Mouse (Mus musculus) testis, adult 2 months (tissue): ENCODE measurements around the gene Glce. TPM values are rescaled to one million over a fixed set of nuclear protein-coding genes. Genes with fewer than 3 reads are reported as not detected.

Experiments
- H3K27ac ChIP-seq: fragments of 200-500 bp; 2 replicates; pipeline ENCODE4 v1.5.1; 2012; ENCODE audit warnings: low read depth, low read length; ENCODE audit not compliant: control insufficient read depth, insufficient read depth
- H3K27me3 ChIP-seq: fragments of 200-500 bp; 2 replicates; pipeline ENCODE4 v1.6.1; 2012; ENCODE audit warnings: mild to moderate bottlenecking, low read length, moderate library complexity; ENCODE audit not compliant: control insufficient read depth, insufficient read depth
- H3K36me3 ChIP-seq: fragments of 200-500 bp; 2 replicates; pipeline ENCODE4 v1.6.1; 2012; ENCODE audit warnings: mild to moderate bottlenecking, low read length; ENCODE audit not compliant: control insufficient read depth, insufficient read depth
- H3K4me1 ChIP-seq: fragments of 200-500 bp; 2 replicates; pipeline ENCODE4 v1.6.1; 2012; ENCODE audit warnings: low read length; ENCODE audit not compliant: control insufficient read depth, insufficient read depth
- H3K4me3 ChIP-seq: fragments of 200-500 bp; 2 replicates; pipeline ENCODE4 v1.5.1; 2012; ENCODE audit warnings: low read depth, mild to moderate bottlenecking, low read length, moderate library complexity, mixed read lengths; ENCODE audit not compliant: control insufficient read depth
- CTCF ChIP-seq: fragments of 200-500 bp; IDR thresholded peaks from 2 replicates; pipeline ENCODE4 v1.5.1; 2012; ENCODE audit warnings: low read depth, mild to moderate bottlenecking, inconsistent platforms, low read length, moderate library complexity; ENCODE audit not compliant: control insufficient read depth, insufficient read depth, insufficient replicate concordance
- POLR2A ChIP-seq: fragments of 200-500 bp; IDR thresholded peaks from 2 replicates; pipeline ENCODE4 v1.6.1; 2012; ENCODE audit warnings: low read depth, mild to moderate bottlenecking, inconsistent platforms, low read length, moderate library complexity; ENCODE audit not compliant: control insufficient read depth
- polyA plus RNA-seq: library from polyadenylated mRNA; depleted of rRNA; stranded (reverse); fragments of >200 nt; gene quantifications from 2 replicates; pipeline ENCODE4 v1.2.3, GENCODE M21; 2012

The Glce gene
- polyA plus RNA-seq, 1 experiment = 3.3 TPM

DNA sequence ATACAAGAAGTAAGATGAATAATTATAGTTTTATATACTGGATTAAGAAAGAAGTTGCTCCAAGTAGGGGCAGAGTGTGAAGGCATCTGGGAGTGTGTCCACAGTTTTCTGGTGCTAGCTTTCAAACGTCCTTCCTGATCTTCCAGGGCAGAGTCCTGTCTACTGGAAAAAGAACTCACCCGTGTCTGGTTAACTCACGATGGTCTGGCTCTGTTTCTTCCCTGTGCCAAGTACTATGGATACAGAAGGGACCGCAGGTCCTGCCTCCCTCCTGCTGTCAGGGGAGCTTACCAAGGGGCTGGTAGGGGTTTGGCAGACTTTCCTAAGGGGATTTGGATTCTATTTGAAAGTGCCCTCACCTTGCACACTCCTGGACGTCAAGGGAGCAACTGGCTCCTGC is 97.4 kb downstream of the Glce start:
- H3K36me3 ChIP-seq = no peaks in the 10 kb centered on the region
- H3K27me3 ChIP-seq = no peaks in the 10 kb centered on the region
- H3K4me1 ChIP-seq = peaks cover 3% of the 10 kb centered on the region
- no peak overlapping the region for H3K4me3 ChIP-seq
- TF ChIP-seq CTCF (no peak), POLR2A (no peak)
- H3K27ac ChIP-seq = no peak overlapping the region

DNA sequence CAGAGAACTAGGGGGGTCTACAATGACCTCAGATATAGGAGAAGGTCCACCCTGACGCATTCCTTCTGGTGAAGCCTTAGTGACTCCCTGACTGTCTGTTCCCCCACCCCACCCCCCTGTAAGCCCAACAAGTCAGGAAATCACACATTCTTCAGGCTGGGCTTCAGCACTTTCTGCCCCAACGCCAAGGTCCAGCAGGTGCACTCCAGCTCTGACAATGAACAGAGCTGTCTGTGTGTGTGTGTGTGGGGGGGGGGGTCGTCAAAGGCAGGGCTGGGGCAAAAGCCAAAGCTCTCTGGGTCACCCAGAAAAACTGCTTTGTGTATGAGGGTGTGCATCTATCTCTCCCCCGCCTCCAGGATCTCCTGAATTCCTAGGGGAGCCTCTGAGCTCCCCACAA is 98.6 kb downstream of the Glce start:
- TF ChIP-seq CTCF = no peak
- Histone ChIP-seq H3K36me3 (no peaks in the 10 kb centered on the region), H3K4me3 (no peak overlapping the region), H3K4me1 (peaks cover 3% of the 10 kb centered on the region), H3K27ac (no peak overlapping the region), H3K27me3 (no peaks in the 10 kb centered on the region)

DNA sequence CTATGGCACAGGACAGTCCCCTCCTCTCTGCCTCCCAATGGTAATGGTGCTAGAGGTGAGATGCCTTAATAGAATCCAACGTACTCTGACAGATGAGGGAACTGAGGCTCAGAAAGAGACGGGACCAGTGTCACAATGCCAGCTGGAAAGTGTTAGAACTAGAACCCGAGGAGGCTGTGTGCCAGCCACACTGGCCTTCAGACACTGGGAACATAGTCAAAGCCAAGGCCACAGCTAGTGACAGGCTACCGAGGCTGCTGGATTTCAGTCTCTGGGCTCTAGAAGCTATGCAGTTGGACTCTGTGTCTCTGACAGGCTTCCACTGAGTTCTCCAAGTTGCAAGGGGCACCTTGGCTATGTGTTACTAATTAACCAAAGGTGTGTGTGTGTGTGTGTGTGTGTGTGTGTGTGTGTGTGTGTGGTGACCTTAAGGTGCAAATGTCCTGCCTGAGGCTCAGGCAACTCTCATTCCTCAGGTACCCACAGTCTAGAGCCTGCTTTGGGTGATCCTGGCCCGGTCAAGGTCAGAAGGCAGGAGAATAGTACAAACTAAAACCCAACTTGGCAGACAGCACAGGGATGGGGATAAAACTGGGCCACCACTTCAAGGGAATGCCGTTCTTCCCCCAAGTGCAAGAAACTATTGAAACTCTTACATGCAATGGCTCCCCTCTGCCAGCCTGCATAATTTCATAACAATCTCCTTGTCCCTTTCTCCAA is 99.3 kb downstream of the Glce start:
- Histone ChIP-seq H3K36me3 (no peaks in the 10 kb centered on the region), H3K27me3 (no peaks in the 10 kb centered on the region), H3K4me1 (peaks cover 3% of the 10 kb centered on the region), H3K27ac (no peak overlapping the region), H3K4me3 (no peak overlapping the region)
- TF ChIP-seq CTCF (no peak), POLR2A (no peak)

DNA sequence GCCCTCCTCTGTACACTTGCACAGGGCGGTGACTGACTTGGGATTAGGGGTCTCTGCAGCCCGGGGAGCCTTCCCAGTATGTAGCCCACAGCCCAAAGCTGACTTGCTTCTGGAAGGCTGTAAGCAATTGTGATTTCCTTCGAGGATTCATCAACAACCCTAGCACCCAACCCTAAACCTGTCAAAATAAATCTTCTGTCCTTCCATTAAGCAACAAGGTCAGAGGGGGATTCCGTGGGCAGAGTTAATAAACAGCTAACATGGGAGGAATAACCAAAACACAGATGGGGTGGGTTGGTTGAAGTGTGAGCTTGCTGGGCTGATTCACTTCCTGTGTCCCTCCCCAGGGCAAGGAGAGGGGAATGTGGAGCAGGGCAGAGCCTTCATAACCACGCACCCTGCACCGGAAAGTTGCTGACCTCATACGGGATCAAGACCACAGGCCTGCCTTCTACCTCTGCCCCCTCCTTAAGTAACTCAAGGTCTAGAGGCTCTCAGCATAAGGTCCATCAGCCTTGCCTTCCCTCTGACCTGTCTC is 100.8 kb downstream of the Glce start:
- H3K27me3 ChIP-seq = no peaks in the 10 kb centered on the region
- peaks cover 3% of the 10 kb centered on the region for H3K4me1 ChIP-seq
- H3K27ac ChIP-seq = no peak overlapping the region
- H3K36me3 ChIP-seq = no peaks in the 10 kb centered on the region
- H3K4me3 ChIP-seq = no peak overlapping the region
- TF ChIP-seq POLR2A (no peak), CTCF (no peak)

DNA sequence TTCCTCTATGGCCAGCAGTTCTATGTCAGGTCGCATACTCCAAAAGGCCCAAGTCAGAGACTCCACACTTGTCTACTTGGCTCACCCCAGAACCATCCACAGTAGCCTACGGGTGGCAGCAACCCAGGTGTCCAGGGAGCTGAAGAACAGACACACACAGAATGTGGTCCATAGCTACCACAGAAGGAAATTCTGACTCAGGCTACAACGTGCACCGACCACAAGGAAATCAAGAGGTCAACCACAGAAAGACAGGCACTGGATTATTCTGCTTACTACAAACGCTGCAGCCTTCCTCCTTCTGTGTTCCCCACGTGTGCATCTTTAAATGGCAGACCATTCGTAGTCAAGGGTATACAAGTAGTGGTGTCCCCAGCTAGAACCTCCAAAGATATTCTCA is 102.2 kb downstream of the Glce start:
- Histone ChIP-seq H3K36me3 (no peaks in the 10 kb centered on the region), H3K27ac (no peak overlapping the region)
- TF ChIP-seq POLR2A (no peak), CTCF (no peak)

DNA sequence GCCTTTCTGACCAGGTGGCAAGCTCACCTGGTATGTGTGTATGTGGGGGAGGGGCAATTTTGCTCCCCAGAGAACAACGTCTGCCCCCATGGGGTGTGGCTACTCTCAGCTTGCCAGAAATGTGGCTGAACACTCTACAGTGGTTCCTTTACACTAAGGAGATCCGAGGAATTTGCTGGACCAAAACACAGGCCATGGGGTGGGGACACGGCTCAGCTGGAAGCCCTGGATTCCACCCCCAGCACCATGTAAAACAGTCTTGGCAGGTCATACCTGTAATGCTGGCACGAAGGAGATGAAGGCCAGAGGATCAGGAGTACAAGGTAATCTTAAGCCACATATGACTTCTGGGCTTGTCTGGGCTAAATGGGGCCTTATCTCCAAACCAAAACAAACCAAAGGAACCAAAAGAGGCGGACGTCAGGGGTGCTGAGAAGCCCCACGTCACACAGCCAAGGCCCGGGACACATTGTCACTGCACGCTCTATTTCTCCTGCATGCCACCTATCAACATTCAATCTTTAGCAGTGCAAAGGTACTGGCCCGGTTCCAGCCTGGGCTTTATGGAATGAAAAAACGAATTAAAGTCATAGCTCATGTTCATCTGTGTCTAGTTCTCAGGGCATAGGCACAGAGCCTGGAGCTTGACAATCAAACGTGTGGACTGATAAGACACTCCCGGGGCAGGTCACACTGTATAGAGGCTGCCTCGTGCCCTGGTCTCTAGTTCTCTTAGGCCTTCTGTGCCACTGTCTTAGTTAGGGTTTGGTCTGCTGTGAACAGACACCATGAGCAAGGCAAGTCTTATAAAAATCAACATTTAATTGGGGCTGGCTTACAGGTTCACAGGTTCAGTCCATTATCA is 104.0 kb downstream of the Glce start:
- Histone ChIP-seq H3K4me1 (no peaks in the 10 kb centered on the region), H3K36me3 (no peaks in the 10 kb centered on the region), H3K27ac (no peak overlapping the region), H3K4me3 (no peak overlapping the region), H3K27me3 (no peaks in the 10 kb centered on the region)
- TF ChIP-seq POLR2A (no peak), CTCF (no peak)

More for the DNA sequence above, 102.2 kb downstream of the Glce start:
- Histone ChIP-seq H3K27me3 (no peaks in the 10 kb centered on the region), H3K4me3 (no peak overlapping the region), H3K4me1 (no peaks in the 10 kb centered on the region)

DNA sequence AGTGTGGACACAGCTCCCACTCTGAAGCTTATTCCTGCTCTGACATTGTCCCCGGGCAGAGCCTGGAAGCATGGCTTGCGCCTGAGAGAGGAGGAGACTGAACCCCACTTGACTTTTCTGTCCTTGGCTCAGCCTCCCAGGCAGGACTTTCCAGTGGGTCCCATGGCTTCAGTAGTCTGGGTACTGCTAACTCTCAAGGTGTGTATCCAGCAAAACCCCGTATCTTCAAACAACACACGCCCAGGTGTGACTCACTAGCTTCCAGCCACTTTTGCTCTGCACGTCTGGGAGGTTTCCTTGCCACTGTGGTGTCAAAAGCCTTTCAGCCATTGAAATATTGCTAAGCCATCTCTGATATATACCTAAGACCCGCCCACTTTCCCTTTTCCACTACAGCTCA is 105.1 kb downstream of the Glce start:
- Histone ChIP-seq H3K27ac (no peak overlapping the region), H3K4me1 (no peaks in the 10 kb centered on the region), H3K36me3 (no peaks in the 10 kb centered on the region), H3K27me3 (no peaks in the 10 kb centered on the region), H3K4me3 (no peak overlapping the region)
- TF ChIP-seq CTCF (no peak), POLR2A (no peak)
